Mouse (Mus musculus): ENCODE measurements around the gene Zfp462.

Gene Zfp462

DNA sequence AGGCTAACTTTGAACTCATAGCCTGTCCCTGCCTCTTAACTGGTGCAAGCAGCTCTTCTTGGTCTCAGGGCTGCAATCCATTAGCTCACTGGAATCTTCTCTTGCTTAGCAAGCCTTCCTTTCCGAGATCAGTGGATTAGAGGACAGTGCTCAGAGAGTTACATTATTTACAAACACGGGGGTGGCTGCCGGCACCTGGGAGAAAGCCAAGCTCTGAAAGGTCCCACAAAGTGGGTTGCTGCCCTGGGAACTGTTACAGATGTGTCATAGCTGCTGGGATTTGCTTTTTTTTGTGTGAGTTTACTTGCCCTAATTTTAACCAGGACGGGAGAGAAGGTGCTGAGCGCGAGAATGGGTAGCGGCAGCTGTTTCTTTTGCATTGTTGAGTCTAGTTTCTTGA, 102.4 kb downstream of the Zfp462 start:
- DNase-seq (ENCODE audit: low spot score in 2 of 2), result no peak

DNA sequence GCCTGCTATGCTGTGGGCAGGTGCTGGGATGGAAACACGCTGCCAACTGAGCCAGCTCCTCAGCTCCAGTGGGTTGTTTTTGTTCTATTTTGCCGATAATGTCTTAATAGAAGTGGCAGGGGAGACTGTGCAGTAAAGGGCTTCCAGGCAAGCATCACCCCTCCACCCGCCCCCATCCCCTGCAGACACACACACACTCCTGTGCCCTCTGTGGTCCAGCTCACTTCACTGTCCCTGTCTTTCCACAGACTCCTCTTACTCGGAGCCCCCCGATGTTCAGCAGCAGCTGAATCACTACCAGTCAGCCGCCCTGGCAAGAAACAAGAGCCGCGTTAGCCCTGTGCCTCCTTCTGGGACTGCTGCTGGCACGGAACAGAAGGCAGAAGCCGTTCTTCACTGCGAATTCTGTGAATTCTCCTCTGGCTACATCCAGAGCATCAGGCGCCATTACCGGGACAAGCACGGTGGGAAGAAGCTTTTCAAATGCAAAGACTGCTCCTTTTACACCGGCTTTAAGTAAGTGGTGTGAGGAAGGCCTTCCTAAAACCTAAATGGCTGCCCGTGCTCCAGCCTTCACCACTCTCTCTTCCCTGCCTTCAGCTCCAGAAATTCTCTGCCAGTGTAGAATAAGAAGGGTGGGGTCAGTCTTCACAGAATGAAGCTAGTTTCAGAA, 105.2 kb downstream of the Zfp462 start:
- no peak for DNase-seq (ENCODE audit: low spot score in 2 of 2)

DNA sequence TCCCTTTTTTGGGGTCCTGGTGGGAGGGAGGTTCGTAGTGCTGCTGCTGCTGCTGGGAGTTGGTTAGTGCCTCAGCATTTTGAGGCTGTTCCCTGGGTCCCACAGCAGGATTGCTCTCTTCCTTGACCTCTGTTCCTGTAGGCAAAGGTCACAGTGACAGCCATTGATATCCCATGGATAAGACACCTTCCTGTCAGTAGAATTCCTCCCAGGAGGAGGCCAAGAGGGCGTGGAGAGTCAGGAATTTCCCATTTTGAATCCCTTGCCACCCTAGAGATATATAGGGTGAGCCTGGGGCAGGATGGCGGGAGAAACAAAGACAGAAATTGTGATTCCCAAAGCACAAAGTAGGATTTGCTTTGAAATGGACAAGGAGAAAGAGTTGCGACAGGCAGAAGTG, 106.5 kb downstream of the Zfp462 start:
- DNase-seq (ENCODE audit: low spot score in 2 of 2), result no peak

DNA sequence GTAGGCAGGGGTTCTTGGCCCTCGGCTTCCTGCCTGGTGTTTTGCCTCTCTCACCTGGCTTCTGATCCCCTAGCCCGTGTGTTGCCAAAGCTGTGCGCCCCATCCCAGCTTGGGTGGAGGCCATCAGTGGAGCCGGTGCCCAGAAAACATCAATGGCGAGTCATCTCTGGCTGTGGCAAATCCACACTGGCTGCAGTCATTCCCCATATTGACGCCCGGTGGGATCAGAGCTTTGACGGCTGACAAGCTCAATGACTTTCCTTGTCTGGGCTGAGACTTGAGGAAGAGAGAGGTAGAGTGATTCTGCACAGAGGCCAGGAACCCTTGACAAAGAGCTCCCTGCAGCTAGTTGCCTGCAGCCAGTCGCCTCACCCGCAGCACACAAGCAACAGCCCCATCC, 107.8 kb downstream of the Zfp462 start:
- no peak for DNase-seq (ENCODE audit: low spot score in 2 of 2)

DNA sequence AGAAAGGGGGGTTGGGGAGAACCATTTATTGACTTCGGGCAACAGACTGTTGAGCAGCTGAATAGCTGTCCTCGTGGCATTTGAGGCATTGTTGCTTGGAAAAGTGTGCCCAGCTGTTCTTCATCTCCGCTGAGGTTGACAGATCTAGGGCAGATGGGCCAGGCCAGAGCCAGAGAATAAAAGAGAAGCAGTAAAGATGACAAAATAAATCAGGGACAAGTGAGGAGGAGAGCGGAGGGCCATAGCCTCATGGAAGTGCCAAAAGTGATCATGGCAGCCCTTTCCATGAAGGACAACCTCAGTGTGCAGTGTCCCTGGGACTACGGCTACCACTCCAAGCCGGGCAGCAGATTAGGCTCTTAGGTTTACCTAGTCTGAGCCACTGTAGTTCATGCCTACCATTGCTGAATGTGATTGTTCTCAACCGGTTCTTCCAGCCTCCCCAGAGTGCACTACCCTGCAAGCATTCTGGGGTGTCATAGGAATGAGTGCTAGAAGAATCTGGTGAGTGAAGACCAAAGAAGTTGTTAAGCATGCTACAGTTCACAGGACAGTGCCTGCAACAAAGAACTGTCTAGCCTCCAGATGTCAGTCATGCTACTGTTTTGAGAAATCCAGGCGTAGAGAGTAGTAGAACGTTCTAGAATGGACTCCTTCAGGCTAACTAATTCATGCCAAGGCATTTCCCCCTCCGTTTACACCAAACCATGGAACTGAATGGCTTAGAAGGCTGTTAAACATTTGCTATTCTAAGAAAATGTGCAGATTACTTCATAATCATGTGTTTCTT, 113.0 kb downstream of the Zfp462 start:
- DNase-seq (ENCODE audit: low spot score in 2 of 2), result no peak

DNA sequence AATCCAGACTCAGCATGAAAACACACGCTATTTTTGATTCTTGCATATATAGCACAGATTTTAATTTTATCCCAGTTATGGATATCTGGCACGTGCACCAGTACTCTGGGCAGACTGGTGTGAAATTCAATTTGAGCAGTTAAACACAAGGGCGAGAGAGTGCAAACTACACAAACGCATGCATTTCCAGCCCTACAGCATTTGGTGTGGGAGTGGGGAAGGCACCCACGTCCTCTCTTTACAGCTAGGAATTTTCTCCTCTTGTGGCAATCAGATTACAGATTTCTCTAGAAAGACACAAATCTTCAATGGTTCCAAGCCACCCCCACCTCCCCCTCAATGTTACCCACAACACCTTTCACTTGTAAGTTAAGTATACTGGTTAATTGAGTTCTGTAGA, 114.1 kb downstream of the Zfp462 start:
- DNase-seq (ENCODE audit: low spot score in 2 of 2), result no peak

DNA sequence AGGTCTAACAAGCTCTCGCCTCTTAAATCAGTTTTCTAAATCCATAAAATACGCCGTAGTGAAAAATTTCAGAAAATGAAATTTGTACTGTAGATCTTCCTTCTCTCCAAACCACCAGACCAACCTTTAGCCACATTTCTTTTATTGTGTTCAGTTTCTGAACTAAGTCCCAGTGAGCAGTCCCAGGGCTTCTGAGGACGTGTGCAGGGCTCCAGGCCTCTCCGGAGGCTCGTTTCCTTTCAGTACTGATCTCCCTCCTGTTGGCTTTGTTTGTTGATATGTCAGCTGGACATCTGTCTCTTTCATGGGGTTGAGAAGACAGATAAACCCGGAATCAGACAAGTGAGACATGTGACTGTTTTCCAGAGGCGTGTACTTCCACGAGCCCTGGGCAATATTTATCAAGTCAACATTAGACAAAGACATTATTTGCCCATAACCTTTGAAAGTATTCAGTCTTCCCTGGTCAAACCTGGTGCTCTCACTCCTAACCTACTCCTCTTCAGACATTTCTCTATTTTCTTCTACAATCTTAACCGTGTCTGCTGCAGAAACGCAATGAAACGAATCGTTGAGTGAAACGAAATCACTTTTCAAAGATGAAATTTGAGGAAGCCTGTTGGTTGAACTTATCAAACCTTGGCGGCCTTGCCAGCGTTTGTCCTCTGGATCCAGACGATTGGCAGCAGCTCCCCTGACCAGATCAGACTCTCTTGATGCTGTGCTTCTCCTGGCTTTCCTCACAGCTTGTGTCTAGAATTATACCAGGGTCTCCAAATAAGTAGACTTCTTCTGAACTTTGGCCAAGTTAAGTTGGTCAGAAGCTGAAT, 121.7 kb downstream of the Zfp462 start:
- no peak for DNase-seq (ENCODE audit: low spot score in 2 of 2)

DNA sequence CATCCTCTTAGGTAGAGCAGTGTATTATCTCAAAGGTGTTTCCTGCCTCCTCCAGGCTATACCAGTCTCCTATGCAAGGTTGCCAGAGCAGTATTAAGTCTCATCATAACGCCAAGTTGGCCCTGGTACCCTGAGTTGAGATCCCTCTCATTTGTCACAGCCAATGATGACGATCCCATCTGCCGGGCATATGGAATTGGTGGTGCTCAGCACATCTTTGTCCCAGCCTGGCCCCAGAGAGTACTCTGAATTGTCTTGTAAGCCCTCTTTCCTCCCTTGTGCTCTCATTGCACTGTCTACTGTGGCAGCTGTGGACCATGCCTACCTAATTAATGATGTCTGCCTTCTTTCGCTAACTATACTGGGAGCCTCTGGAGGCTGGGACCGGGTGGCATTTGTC, 126.7 kb downstream of the Zfp462 start:
- DNase-seq (ENCODE audit: low spot score in 2 of 2), result no peak

DNA sequence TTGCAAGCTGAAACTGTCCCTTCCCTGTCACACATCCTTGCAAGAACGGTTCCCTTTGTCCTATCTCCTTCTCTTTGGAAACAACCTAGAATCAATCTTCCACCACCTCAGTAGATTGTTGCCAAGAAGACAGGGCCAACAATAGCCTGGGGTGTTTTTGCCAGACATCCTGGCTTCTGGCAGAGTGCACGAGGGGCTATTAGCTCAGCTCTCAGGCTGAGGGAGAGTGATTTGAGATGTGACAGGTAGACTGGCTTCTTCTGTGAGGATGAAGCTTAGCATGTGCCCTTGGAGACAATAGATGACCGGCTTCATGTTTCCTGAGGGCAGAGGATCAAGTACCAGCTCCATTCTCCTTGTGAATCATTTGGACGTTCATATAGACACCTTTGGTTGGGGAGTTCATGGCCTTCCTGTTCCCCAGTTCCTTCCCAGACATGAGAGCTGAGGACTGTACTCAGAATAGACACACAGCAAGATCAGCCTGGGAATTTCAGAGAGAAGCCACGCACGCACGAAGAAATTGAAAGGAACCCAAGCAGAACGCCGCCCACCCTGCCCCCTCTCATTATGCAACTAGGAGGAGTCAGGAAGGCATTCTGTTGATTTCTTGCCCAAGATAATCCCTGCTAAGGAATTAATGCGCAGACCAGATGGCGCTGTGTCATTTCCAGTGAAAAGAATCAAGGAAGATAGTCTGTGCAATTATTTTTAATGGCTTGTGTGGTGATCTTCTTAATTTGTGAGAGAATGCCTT, 132.5 kb downstream of the Zfp462 start:
- DNase-seq (ENCODE audit: low spot score in 2 of 2), result no peak

DNA sequence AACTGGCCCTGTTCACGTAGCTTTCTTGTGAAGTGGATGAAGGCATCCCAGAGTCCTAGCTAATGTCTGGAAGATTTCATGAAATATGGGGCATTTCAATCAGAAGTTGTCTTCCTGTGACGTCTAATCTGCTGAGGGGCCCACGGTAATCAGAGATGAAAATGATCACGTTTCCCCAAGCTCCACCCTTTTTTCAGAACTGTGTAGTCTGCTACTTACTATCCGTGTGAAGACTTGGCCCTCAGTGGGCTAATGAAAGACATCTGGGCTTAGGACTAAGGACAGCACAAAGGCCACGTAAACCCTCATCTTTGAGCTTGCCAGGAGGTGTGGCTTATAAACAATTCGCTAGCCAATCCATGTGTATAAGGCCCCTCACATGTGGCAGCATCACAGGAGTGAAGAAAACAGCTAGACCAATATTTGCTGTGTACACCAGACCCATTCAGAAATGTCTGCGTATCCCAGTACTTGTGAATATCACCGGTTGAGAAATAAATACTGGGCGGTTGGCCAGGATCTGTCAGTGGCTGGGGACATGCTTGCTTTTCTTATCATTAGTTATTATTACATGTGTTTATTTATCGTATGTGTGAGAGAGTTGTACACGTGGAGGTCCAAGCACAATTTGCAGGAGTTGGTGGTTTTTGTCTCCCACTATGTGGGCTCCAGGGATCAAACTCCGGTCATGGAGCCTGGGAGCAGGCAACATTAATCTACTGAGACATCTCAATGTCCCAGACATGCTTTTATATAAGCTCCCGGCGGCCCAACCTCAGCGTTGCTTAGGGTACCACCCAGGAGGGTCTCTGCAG, 133.3 kb downstream of the Zfp462 start:
- DNase-seq (ENCODE audit: low spot score in 2 of 2), result no peak

DNA sequence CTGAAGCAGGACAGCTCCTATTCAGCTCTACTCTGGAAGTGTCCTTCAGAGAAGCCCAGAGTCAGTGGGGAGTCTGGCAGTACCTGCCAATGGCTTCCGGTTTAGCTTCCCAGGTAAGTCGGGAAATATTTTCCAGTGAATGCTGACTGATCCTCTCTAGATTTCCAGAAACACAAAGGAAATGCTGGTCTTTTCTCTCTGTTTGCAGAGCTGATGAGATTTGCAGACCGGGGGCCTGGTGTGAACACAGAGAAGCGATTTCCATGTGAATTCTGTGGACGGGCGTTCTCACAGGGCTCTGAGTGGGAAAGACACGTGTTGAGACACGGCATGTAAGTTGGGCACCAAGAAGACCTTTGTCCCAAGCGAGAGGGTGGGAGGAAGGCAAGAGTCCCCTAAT, 134.2 kb downstream of the Zfp462 start:
- DNase-seq (ENCODE audit: low spot score in 2 of 2), result no peak

DNA sequence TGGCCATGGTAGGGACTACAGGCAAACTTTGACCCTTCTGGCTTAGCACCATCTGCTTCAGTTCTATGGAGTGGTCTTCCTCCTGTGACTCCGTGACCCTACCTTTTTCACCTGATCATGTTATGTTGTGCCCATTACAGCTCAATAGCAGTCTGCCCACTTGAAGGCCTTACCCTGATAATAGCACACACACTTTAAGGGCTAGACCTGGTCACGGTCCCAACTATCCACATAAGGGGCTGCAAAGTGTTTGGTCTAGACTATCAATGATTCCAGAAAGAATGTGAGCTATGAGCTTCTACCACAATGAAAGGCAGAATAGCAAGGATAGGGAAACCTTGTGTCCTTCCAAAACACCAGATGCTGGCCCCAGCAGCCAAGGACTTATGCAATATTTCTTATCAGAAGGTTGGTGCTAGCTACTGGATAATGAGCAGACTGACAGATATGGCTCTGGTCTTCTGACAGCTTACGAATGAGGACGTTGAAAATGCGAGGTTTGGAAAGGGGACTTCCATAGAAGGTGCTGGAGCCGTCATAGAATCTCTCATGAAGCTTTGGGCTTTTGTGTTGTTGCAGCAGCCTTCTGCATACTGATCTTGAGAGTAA, 139.3 kb downstream of the Zfp462 start:
- DNase-seq (ENCODE audit: low spot score in 2 of 2), result no peak

DNA sequence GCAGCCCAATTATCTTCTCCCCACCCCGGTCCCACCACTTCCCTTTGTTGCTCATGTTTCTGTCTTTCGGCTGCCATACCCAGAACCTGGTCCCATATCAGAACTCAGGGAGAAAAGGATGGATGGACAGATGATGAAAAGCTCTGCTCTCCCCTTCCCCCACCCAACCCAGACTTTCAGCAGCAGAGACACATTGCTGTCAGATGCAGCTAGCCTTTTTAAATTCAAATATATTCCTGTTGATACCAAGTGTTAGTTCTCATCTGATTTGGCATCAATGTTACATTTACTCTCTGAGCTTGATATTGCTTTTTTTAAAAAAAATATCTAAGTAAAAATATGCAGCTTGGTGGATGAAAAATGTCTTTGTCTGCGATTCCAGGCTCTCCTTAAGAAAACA, 143.3 kb downstream of the Zfp462 start:
- DNase-seq (ENCODE audit: low spot score in 2 of 2), result no peak

DNA sequence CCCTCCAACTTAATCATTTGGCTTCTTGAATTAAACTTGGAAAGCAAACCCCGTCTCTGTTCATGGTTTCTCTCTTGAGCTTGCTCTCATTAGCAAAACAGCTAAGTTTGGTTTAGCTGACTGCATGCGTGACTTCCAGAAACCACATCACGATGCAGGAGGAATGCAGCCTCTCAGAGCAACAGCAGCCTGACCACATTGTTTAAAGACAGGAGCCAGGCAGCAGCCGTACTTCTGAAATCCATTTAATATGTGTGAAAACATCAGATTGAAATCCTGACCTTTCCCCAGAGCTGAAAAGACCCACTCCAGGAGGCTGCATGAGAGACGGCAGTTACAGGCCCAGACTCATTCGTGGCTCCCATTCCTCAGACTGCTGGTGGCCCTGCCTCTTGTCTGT, 144.1 kb downstream of the Zfp462 start:
- no peak for DNase-seq (ENCODE audit: low spot score in 2 of 2)

DNA sequence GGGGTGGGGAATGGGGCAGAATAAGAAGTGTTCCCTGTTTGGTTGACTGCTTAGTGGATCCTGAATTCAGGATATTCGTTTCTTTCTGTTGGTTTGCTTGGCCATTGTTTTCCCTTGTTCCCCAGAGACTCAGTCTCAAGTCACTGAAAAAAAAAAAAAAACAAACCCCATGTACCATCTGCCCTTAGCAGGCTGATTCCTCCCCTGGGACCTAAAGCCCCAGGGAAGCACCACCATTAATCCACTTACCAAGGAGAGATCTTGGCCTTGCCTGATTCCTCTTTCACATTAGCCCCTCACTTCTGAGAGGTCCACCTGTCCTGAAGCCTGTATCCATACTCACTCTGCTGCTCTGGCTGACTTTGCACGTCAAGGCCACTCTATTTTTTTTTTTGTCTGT, 152.3 kb downstream of the Zfp462 start:
- DNase-seq (ENCODE audit: low spot score in 2 of 2), result no peak

DNA sequence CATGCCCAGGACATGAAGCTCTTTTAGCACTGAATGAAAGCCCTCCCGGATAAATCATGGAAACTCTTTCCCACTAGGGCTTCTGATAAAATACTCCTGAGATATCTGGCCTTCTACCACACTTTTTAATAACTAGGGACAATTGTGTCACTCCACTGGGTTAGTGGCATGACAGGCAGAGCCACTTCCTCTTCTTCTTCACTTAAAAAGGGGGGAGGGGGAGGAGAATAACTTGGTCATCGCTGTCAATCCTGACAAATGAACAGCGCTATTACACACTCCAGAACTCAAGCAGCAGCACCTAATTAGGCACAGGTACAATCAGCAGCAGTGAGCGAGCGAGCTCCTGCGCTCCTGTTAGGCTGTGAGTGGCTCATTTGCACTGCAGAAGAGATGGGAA, 153.5 kb downstream of the Zfp462 start:
- no peak for DNase-seq (ENCODE audit: low spot score in 2 of 2)

DNA sequence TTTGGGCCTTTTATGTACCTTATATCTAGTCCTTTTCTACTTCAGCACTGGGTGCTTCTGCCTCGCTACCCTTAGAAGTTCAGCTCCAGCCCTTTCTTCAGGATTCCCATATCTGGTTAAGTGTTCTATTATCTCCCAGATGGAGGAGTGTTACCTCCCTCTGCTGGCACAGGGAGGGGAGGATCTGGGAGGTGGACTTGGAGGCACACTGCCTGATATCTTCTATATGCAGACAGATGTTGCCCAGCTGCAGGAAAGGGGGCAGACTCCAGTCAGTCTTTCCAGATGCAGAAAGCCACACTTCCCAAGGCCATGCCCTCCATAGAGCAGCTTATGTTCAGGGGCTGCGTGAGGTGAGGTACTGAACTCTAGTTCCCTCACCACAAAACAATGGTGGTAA, 156.0 kb downstream of the Zfp462 start:
- DNase-seq (ENCODE audit: low spot score in 2 of 2), result no peak

DNA sequence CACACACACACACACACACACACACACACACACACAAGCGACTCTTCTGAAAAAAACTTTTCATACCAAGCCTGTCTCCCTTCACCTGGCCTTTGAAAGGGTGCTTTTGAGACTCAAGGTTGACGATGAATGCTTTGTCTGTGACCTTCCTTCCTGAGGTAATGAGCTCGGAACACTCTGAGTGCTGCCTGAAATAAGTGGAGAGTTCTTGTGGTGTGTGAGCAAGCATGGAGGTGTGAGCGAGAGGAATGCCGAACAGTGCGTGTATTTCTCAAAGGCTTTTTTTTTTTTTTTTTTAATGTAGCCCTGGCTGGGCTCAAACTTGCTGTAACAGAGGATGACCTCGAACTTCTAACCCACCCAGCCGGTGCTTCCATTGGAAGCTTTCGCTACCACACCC, 156.8 kb downstream of the Zfp462 start:
- DNase-seq (ENCODE audit: low spot score in 2 of 2), result no peak

DNA sequence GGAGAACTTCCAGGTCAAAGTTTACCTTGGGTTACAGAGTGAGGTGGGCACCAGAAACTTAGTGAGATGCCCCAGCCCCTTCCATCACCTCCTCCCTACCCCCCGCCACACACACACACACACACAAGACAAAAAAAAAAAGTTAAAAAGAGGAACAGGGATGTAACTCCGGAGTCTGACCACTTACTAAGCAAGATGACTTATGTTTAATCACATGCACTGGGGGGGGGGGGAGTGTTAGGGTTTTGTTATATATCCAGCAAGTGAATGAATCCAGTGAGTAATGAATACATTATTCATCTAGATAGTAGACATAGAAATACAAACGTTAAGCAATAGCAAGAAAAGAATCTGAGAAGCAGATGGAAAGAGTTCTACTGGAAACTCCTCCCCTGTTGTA, 157.5 kb downstream of the Zfp462 start:
- no peak for DNase-seq (ENCODE audit: low spot score in 2 of 2)

DNA sequence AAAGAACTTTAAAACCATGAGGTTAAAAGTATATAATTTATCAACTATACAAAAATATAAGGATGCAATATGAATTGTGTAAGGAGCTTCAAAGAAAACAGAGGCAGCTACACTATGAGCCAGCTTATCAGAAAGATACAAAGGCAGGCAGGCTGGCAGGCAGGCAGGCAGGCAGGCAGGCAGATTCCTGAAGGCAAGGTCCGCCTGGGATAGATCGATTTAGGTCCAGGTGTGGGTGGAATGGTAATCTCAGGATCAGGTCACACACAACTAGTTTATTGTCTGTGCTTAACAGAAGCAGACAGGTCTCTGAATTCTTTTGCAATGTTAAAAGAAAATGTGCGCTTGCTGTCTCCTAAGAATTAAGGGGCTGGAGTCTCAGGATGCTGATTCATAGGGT, 158.7 kb downstream of the Zfp462 start:
- DNase-seq (ENCODE audit: low spot score in 2 of 2), result no peak

All from natural killer cell, adult 2 months (primary cell).